Mouse (Mus musculus): Measurements from ENCODE around the gene Abhd17c. TPM values are rescaled to one million over a fixed set of nuclear protein-coding genes. Genes with fewer than 3 reads are reported as not detected.
"Not testable (repeated sequence)": the region's sequence is repeated elsewhere in the genome, so short reads cannot be mapped to it uniquely, and the experiment has no call there.

Abhd17c gene
- polyA plus RNA-seq, 1 experiment from 2014 or later = 68.8 TPM

DNA sequence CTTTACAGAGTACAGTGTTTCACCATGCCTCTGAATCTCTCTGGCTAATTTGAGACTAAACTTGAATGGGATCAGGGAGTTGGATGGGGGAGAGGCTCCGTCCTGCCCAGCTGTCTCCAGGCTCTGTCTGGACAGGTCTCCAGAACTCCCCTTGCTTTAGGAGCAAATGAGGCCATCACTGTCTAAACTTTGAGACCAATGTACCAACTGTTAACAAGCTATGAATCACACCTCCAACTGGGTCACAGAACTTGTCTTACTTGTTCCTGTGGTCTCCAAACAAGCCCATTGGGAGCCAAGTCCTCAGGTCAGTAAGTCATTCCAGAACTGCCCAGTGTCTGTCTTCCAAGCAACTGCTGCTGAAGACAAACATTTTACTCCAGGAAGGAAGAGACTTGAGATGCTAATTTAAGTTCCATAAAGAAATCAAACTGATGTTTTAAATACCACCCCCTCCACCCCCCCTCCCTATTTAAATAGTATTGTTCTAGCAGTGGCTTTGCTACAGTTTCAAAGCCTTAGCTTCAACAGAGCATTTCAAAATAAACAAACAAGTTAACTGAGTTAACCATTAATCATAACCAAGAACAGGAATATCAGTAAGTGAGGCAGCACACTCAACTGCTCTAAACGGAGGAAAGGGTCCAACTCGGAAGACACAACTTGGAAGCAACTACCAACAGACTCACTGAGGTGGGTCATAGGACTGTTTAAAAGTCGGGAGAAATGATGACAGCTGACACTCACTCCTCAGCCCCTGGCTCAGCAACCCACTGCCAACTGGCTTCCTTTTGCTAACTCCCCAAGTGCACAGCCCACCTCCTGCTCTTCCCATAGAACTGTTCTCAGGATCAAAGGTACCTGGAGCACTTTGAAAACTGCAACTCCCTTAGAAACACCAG lies 15.6 kb downstream of the Abhd17c start:
- no peaks in the 10 kb centered on the region for H3K27me3 ChIP-seq
- WGBS = 81% methylated on average over 4 of the region's 4 CpGs

DNA sequence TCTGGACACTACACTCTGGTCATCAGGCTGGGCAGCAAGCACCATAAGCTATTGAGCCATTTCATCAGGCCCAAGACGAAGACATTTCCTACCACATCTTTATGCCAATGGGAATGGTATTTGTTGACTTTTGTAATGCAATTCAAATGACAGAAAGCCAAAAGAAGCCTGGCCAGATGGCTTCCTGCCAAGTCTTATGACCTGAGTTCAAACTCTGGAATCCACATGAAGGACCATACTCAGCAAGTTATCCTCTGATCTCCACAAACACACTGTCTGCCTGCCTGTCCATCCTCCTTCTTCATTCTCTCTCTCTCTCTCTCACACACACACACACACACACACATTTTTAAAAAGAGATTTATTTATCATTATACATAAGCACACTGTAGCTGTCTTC lies 19.0 kb downstream of the Abhd17c start:
- no peak for ATAC-seq (ENCODE audit: low FRiP score, low read depth)
- Histone ChIP-seq H3K9me3 (no peaks in the 10 kb centered on the region), H3K4me2 (replicated peaks) (no peak overlapping the region), H3K36me3 (no peaks in the 10 kb centered on the region), H3K4me3 (no peak overlapping the region), H3K9ac (replicated peaks) (no peak overlapping the region), H3K4me1 (peaks cover 5% of the 10 kb centered on the region; the same call in 1 of the 2 replicates), H3K27me3 (no peaks in the 10 kb centered on the region), H3K27ac (replicated peaks) (no peak overlapping the region)
- WGBS = 74% methylated on average over 1 of the region's 1 CpGs

More for the DNA sequence above, 15.6 kb downstream of the Abhd17c start:
- no peak for ATAC-seq (ENCODE audit: low FRiP score, low read depth)
- Histone ChIP-seq H3K27ac (replicated peaks) (no peak overlapping the region), H3K36me3 (no peaks in the 10 kb centered on the region), H3K4me1 (peaks cover 19% of the 10 kb centered on the region), H3K4me2 (replicated peaks) (no peak overlapping the region), H3K4me3 (no peak overlapping the region), H3K9ac (replicated peaks) (no peak overlapping the region), H3K9me3 (no peaks in the 10 kb centered on the region)

DNA sequence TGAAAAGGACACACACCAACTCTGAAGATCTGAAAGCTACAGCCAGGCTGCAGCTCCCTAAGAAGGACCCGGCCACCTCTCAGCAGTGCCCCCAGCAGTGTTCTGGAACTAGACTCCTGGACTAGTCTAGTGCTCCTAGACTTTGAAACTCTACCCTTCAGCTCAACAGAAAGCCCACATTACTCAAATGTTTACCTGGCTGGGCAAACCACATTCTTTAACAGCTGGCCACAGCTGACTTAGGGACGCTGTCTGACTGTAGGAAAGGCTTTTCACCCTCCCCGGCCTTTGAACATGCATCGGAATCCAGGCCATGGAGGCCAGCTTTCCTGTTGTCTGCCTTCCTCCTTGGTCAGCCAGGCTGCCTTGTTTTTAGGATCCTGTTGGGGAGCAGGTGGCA lies 20.0 kb downstream of the Abhd17c start:
- 82% methylated on average over 4 of the region's 4 CpGs for WGBS
- Histone ChIP-seq H3K36me3 (no peaks in the 10 kb centered on the region), H3K27ac (replicated peaks) (no peak overlapping the region), H3K27me3 (no peaks in the 10 kb centered on the region), H3K4me3 (no peak overlapping the region), H3K4me1 (peaks cover 4% of the 10 kb centered on the region; the same call in 1 of the 2 replicates), H3K9ac (replicated peaks) (no peak overlapping the region), H3K4me2 (replicated peaks) (no peak overlapping the region), H3K9me3 (no peaks in the 10 kb centered on the region)
- ATAC-seq (ENCODE audit: low FRiP score, low read depth) = no peak

DNA sequence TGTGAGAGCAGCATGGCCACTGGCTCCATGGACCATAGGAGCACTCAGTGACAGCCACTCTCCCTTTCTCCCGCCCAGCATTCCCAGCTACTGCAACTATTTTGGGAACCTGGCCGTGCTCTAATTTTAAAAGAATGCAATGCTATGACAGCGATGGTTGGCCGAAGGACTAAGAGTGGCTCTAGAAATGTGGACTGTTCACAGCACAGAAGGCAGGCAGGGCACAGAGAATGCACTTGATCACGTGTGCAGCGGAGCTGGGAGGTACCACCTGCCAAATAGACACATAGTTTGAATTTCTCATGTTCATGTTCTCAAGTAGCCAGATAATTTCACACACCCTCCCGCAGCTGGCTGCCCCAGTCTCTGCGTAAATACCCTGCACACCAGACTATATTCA lies 23.0 kb downstream of the Abhd17c start:
- Histone ChIP-seq H3K4me2 (replicated peaks) (no peak overlapping the region), H3K27ac (replicated peaks) (no peak overlapping the region), H3K4me1 (peaks cover 4% of the 10 kb centered on the region; the same call in 1 of the 2 replicates), H3K9me3 (no peaks in the 10 kb centered on the region), H3K4me3 (no peak overlapping the region), H3K36me3 (no peaks in the 10 kb centered on the region), H3K27me3 (no peaks in the 10 kb centered on the region), H3K9ac (replicated peaks) (no peak overlapping the region)
- WGBS = 89% methylated on average over 8 of the region's 8 CpGs
- ATAC-seq (ENCODE audit: low FRiP score, low read depth) = no peak

DNA sequence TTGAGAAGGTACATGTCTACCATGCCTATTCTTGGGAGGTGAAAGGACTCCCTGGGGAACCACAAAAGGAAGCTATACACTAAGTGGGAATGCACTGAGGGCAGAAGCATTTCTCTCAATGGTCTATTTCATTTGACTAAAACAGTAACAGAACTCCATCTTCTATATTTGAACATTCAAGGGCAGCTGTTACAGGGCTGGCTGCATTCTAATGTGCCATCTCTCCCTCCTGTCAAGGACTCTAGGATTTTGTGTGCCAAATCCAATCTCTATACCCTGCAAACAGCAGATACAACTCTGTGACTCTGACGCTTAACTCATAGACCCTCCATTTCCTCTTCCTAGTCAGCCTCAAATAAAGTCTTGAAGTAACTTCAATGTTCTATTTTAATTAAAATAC lies 26.0 kb downstream of the Abhd17c start:
- Histone ChIP-seq H3K27ac (replicated peaks) (no peak overlapping the region), H3K9me3 (no peaks in the 10 kb centered on the region), H3K4me1 (peaks cover 6% of the 10 kb centered on the region; the same call in 1 of the 2 replicates), H3K9ac (replicated peaks) (no peak overlapping the region), H3K27me3 (no peaks in the 10 kb centered on the region), H3K36me3 (no peaks in the 10 kb centered on the region), H3K4me3 (no peak overlapping the region), H3K4me2 (replicated peaks) (no peak overlapping the region)
- no peak for ATAC-seq (ENCODE audit: low FRiP score, low read depth)
- 88% methylated on average over 1 of the region's 1 CpGs for WGBS

DNA sequence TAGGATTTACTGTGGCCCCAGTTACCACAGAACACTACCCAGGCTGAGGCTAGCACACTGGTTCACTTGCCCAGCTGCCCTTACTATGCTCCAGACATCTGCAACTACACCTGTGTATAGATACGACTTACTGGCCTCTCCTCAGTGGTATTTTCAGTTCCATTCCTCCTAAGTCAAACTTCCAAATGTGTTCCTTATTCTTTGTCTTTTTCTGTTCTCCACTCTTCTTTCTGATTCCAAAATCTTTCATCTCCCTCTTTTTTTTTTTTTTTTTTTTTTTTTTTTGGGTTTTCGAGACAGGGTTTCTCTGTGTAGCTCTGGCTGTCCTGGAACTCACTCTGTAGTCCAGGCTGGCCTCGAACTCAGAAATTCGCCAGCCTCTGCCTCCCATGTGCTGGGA lies 28.0 kb downstream of the Abhd17c start:
- not testable (repeated sequence) for H3K27me3 ChIP-seq; H3K36me3 ChIP-seq; H3K27ac ChIP-seq (replicated peaks); H3K4me3 ChIP-seq; H3K9ac ChIP-seq (replicated peaks); ATAC-seq (ENCODE audit: low FRiP score, low read depth); H3K9me3 ChIP-seq; H3K4me2 ChIP-seq (replicated peaks)
- H3K4me1 ChIP-seq = peaks cover 20% of the 10 kb centered on the region
- 93% methylated on average over 4 of the region's 4 CpGs for WGBS

DNA sequence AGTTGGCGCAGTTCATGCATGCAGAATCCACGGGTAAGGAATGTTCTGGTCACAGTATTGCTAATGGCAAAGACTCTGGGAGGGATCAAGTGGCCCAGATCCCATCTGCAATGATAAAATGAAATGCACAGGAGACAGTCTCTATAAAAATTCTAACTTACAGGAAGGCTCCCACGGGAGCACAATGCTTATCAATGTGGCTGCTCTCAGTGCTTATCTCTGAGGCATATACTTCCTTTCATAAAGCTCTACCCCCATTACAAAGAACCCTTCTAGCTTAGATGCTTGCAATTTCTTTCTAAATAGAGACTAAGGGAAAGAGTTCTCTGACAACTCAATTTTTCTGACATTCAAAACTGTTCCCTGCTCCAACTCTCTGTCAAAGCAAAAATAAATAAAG lies 29.9 kb downstream of the Abhd17c start:
- Histone ChIP-seq H3K9ac (replicated peaks) (no peak overlapping the region), H3K27me3 (no peaks in the 10 kb centered on the region), H3K4me1 (peaks cover 16% of the 10 kb centered on the region), H3K9me3 (no peaks in the 10 kb centered on the region), H3K4me3 (no peak overlapping the region), H3K4me2 (replicated peaks) (no peak overlapping the region), H3K27ac (replicated peaks) (no peak overlapping the region), H3K36me3 (no peaks in the 10 kb centered on the region)
- ATAC-seq (ENCODE audit: low FRiP score, low read depth) = no peak
- WGBS = 89% methylated on average over 3 of the region's 3 CpGs

DNA sequence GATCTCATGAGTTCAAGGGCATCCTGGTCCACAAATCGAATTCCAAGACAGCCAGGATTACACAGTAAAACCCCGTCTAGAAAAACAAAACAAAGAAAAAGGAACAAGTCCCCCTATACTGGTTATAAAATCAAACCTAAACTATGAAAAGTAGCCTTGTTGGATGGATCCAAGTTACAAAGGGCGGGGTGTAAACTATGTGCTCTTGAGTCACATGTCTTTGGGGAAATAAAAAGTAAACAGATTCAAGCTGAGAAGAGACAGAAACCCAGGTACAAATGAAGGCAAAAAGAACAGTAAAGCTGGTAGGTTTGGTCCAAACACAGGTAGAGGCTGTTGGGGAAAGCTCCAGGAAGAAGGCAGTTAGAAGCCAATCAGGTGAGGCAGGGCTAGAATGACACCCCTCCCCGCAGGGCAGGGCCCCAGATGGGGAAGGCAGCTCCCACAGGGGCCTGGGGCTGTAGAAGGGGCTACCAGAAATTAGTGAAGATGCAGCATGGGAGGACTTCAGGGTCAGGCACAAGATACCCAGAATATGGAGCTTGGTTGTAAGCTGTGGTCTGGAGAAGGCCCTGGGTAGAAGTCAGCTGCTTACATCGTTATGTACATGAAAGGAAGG lies 31.4 kb downstream of the Abhd17c start:
- ATAC-seq (ENCODE audit: low FRiP score, low read depth) = no peak
- H3K36me3 ChIP-seq = no peaks in the 10 kb centered on the region
- H3K4me3 ChIP-seq = no peak overlapping the region
- H3K9me3 ChIP-seq = no peaks in the 10 kb centered on the region
- H3K27me3 ChIP-seq = no peaks in the 10 kb centered on the region
- H3K4me2 ChIP-seq (replicated peaks) = no peak overlapping the region
- WGBS = 72% methylated on average over 5 of the region's 5 CpGs
- no peak overlapping the region for H3K27ac ChIP-seq (replicated peaks)
- no peak overlapping the region for H3K9ac ChIP-seq (replicated peaks)
- peaks cover 19% of the 10 kb centered on the region for H3K4me1 ChIP-seq

DNA sequence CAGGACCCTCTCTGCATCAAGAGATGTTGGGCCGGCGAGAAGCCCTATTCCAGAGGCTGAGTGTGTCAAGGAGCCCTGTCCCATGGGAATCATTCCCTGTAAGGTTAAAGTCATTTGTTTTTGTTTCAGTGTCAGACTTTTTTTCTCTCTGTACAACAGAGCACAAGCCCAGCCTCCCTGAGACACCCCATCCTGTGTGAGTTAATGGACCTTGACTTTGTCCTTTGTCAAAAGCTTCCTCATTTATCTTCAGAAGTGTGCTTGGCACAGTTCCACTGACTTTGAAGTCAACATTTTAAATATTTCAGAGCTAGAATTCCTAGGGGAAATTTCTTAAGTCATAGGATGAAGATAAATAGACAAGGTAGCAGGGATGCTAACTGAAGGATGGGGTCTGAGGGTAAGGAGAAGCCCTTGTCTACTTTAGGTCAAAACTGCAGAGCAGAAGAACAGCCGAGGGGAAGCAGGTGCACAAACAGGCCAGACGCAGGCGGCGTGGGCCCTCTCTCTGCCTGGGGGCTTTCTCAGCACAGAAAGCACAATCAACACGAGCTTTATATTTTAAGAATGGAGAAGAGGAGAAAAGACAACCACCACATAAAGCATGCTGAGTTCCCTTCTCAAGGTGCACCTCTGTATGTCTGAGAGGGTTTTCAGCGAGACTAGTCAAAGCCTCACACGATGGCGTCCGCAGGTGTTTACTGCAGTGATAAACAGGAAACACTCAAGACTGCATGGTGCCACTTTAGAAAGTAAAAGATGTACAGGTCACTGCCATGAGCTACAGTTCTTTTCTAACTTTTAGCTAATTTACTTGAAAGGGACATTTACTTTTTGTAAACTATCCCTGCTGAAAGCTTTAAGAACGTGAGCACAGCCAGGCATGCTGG lies 32.2 kb downstream of the Abhd17c start:
- H3K4me2 ChIP-seq (replicated peaks) = no peak overlapping the region
- H3K4me3 ChIP-seq = no peak overlapping the region
- no peak for ATAC-seq (ENCODE audit: low FRiP score, low read depth)
- H3K9ac ChIP-seq (replicated peaks) = no peak overlapping the region
- no peaks in the 10 kb centered on the region for H3K27me3 ChIP-seq
- 70% methylated on average over 12 of the region's 12 CpGs for WGBS
- H3K36me3 ChIP-seq = no peaks in the 10 kb centered on the region
- H3K27ac ChIP-seq (replicated peaks) = 0 out of 2 replicates have a peak overlapping the region, but pooled peaks have one; percentile 25
- H3K4me1 ChIP-seq = peaks cover 20% of the 10 kb centered on the region
- no peaks in the 10 kb centered on the region for H3K9me3 ChIP-seq

DNA sequence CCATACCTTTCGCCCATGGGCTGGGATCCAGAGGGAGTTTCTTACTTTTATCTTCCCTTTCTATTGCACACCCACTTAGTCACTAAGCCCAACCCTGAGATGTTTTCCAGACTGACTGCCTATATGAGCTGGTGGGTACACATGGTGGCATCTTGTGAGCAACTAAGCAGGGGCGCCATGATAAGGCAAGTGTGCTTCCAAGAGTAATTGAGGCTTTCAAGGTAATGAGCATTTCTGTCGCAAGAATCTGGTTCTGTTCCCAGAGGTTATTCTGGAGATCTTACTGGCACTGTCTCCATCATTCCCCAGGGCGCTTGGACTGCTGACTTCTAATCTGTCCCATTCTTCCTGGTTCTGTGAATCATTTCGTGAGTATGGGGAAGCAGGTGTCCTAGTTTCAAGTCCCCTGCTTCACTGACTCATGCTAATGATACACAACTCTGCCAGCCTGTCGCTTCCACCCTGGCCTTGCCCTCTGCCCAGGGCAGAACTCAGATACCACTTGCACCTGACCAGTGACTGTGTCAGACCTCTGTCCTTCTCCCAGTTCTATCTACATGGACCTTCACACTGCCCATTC lies 34.1 kb downstream of the Abhd17c start:
- Histone ChIP-seq H3K27ac (replicated peaks) (no peak overlapping the region), H3K9ac (replicated peaks) (no peak overlapping the region), H3K27me3 (no peaks in the 10 kb centered on the region), H3K4me3 (no peak overlapping the region), H3K36me3 (peaks cover 5% of the 10 kb centered on the region; the same call in 1 of the 2 replicates), H3K4me2 (replicated peaks) (no peak overlapping the region), H3K4me1 (peaks cover 33% of the 10 kb centered on the region), H3K9me3 (no peaks in the 10 kb centered on the region)
- no peak for ATAC-seq (ENCODE audit: low FRiP score, low read depth)
- WGBS = 89% methylated on average over 6 of the region's 6 CpGs

DNA sequence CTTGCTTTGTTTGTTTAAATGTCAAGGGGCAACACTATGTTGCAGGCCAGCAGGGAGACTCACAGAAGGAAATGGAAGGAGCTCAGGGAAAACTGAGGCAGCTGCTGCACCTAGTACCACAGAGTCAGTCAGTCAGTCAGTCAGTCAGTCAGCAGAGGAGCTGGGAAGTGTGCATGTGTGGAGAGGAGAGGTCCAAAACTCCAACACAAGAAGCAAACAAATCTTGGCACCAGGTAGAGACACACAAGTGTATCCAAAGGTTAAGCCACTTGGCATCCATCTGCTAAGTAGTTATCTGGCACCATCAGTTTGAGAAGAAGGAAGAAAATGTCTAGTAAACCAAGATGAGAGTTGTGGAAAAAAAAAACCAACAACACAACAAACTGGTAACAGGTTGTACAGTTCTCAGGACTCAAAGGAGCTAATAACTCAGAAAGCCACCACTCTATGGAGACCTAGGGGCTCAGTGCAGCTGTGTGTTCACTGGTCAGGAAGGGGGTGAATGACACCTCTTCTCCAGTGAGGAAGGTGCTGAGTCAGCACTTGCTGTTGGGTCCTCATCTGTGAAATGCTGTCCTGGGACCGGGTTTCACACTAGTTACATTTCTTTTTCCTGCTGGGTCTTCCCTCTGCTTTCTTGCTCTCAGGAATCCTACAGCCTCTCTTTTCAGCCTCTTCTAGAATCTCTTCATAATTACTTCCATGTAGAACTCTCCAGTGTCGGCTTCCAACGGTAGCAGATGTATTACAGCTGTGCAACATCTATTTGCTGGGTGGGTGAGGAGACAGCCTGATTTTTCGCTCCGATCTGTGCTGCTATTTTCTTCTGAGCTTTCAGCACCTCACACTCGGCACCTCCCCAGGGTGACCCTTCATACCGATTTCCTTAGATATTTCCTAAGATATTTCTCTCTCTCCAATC lies 34.8 kb downstream of the Abhd17c start:
- H3K4me1 ChIP-seq = peaks cover 37% of the 10 kb centered on the region
- no peak overlapping the region for H3K4me2 ChIP-seq (replicated peaks)
- no peaks in the 10 kb centered on the region for H3K9me3 ChIP-seq
- ATAC-seq (ENCODE audit: low FRiP score, low read depth) = no peak
- H3K27me3 ChIP-seq = no peaks in the 10 kb centered on the region
- no peak overlapping the region for H3K27ac ChIP-seq (replicated peaks)
- 79% methylated on average over 7 of the region's 7 CpGs for WGBS
- peaks cover 5% of the 10 kb centered on the region; the same call in 1 of the 2 replicates for H3K36me3 ChIP-seq
- no peak overlapping the region for H3K9ac ChIP-seq (replicated peaks)
- H3K4me3 ChIP-seq = no peak overlapping the region

Data from midbrain, embryonic 12.5 days (tissue).